9 mouse cellular contexts compared by ENCODE assay signal in genomic region chr4:99235203-99235856, GRCm38 (mm10). TPM values are rescaled to one million over a fixed set of nuclear protein-coding genes. Genes with fewer than 3 reads are reported as not detected.
DNase-seq lines count a peak whose midpoint lies in the region; ATAC-seq and TF ChIP-seq lines count a peak whose summit lies in the region.
"Had no signal": no experiment of that assay in that cellular context is flagged by ENCODE, and none has a peak within 500 bp of the region (broad histone marks: within the 10 kb centered on the region; RNA-seq: fewer than 3 reads in every experiment).

No protein-coding gene starts in this region.

- peak; percentile 77 for TF ChIP-seq CTCF in kidney, postnatal 0 days (IDR thresholded peaks at IDR 0.05; ENCODE audit: low read depth)
- TF ChIP-seq CTCF in MEL (IDR thresholded peaks at IDR 0.05 in 2 of 3, conservative IDR thresholded peaks at IDR 0.05 in 1 of 3; ENCODE audit: control insufficient read depth in 1 of 3, insufficient read depth in 1 of 3, low read depth in 2 of 3, low read length in 3 of 3, poor library complexity in 1 of 3, severe bottlenecking in 1 of 3), result peak in 2 of 3 experiments; percentile 31 to 74; a peak in 3 of 6 replicates

- H3K36me3 ChIP-seq in kidney, postnatal 0 days (ENCODE audit: insufficient read depth, low read length), result no peaks in the 10 kb centered on the region
- H3K36me3 ChIP-seq in kidney, embryonic 15.5 days, result peaks cover 22% of the 10 kb centered on the region
- no peaks in the 10 kb centered on the region for H3K36me3 ChIP-seq in MEL (ENCODE audit: control insufficient read depth in 1 of 2, insufficient read depth in 2 of 2, low read length in 2 of 2)
- no peaks in the 10 kb centered on the region for H3K36me3 ChIP-seq in neural tube, embryonic 14.5 days (ENCODE audit: control insufficient read depth, insufficient read depth, low read length)
- H3K36me3 ChIP-seq: embryonic facial prominence, embryonic 12.5 days had no signal

- H3K4me1 ChIP-seq in kidney, postnatal 0 days (replicated peaks; ENCODE audit: insufficient read depth, low read length), result no peaks in the 10 kb centered on the region
- H3K4me1 ChIP-seq in kidney, embryonic 15.5 days, result no peaks in the 10 kb centered on the region
- H3K4me1 ChIP-seq in MEL (ENCODE audit: control insufficient read depth in 1 of 2, insufficient read depth in 2 of 2, low read length in 2 of 2), result no peaks in the 10 kb centered on the region
- H3K4me1 ChIP-seq in neural tube, embryonic 14.5 days (ENCODE audit: control insufficient read depth, insufficient read depth, low read length), result no peaks in the 10 kb centered on the region
- H3K4me1 ChIP-seq: embryonic facial prominence, embryonic 12.5 days had no signal

- ATAC-seq in kidney, postnatal 0 days (replicated peaks; ENCODE audit: low FRiP score, low read depth), result no peak
- no peak for ATAC-seq in kidney, embryonic 15.5 days (replicated peaks; ENCODE audit: low FRiP score)
- peak; percentile 74 for ATAC-seq in neural tube, embryonic 14.5 days (ENCODE audit: low read depth)

- no peak overlapping the region for H3K4me3 ChIP-seq in kidney, postnatal 0 days (replicated peaks; ENCODE audit: low read depth, low read length)
- no peak overlapping the region for H3K4me3 ChIP-seq in kidney, embryonic 15.5 days (replicated peaks)
- H3K4me3 ChIP-seq in MEL (ENCODE audit: control insufficient read depth in 1 of 2, insufficient read depth in 1 of 2, low read depth in 2 of 2, low read length in 2 of 2), result no peak overlapping the region
- H3K4me3 ChIP-seq in neural tube, embryonic 14.5 days (ENCODE audit: low read depth, low read length), result no peak overlapping the region
- H3K4me3 ChIP-seq: embryonic facial prominence, embryonic 12.5 days had no signal

- no peak for TF ChIP-seq POLR2A in MEL (IDR thresholded peaks at IDR 0.05; ENCODE audit: control insufficient read depth in 1 of 2, insufficient read depth in 1 of 2, low read depth in 1 of 2, low read length in 2 of 2, poor library complexity in 1 of 2)

- peak; percentile 75 for TF ChIP-seq RAD21 in MEL (IDR thresholded peaks at IDR 0.05; ENCODE audit: low read depth, low read length)

- DNase-seq in kidney, postnatal 0 days (ENCODE audit: low spot score), result peak; percentile 78
- peak; percentile 67 for DNase-seq in MEL (ENCODE audit: low read depth, low spot score)
- peak; percentile 49 for DNase-seq in c-Kit-positive CD71-positive TER-119-positive erythroid progenitor cells, embryonic 14.5 days (ENCODE audit: low spot score)
- peak; percentile 52 for DNase-seq in induced T-regulatory cell, adult 2 months (ENCODE audit: low read depth)
- DNase-seq in urinary bladder, postnatal 10 days (ENCODE audit: low spot score), result no peak
- no peak for DNase-seq in gastrocnemius, postnatal 25 days

- no peak overlapping the region for H3K27ac ChIP-seq in kidney, postnatal 0 days
- H3K27ac ChIP-seq in kidney, embryonic 15.5 days, result no peak overlapping the region
- no peak overlapping the region for H3K27ac ChIP-seq in MEL (ENCODE audit: control insufficient read depth, low read depth, low read length)
- no peak overlapping the region for H3K27ac ChIP-seq in neural tube, embryonic 14.5 days (ENCODE audit: low read depth, low read length)
- H3K27ac ChIP-seq: embryonic facial prominence, embryonic 12.5 days had no signal

- no peak for TF ChIP-seq EP300 in MEL (IDR thresholded peaks at IDR 0.05; ENCODE audit: low read depth in 1 of 2, low read length in 2 of 2)

- no peak overlapping the region for H3K9ac ChIP-seq in kidney, postnatal 0 days (ENCODE audit: low read depth, low read length)
- no peak overlapping the region for H3K9ac ChIP-seq in kidney, embryonic 15.5 days
- no peak overlapping the region for H3K9ac ChIP-seq in MEL (ENCODE audit: control insufficient read depth, low read depth, low read length, poor library complexity, severe bottlenecking)
- no peak overlapping the region for H3K9ac ChIP-seq in neural tube, embryonic 14.5 days (replicated peaks; ENCODE audit: low read depth, low read length)
- H3K9ac ChIP-seq: embryonic facial prominence, embryonic 12.5 days had no signal

- no peaks in the 10 kb centered on the region for H3K27me3 ChIP-seq in kidney, postnatal 0 days (ENCODE audit: insufficient read depth, low read length)
- no peaks in the 10 kb centered on the region for H3K27me3 ChIP-seq in kidney, embryonic 15.5 days
- H3K27me3 ChIP-seq in MEL (ENCODE audit: control insufficient read depth in 1 of 2, insufficient read depth in 2 of 2, low read length in 2 of 2), result no peaks in the 10 kb centered on the region
- H3K27me3 ChIP-seq in neural tube, embryonic 14.5 days (ENCODE audit: control insufficient read depth, insufficient read depth, low read length), result no peaks in the 10 kb centered on the region
- H3K27me3 ChIP-seq: embryonic facial prominence, embryonic 12.5 days had no signal

- no peaks in the 10 kb centered on the region for H3K79me2 ChIP-seq in MEL (ENCODE audit: control insufficient read depth, insufficient read depth, low read length, poor library complexity)

- no peak overlapping the region for H3K4me2 ChIP-seq in kidney, postnatal 0 days (ENCODE audit: low read length)
- H3K4me2 ChIP-seq in kidney, embryonic 15.5 days, result no peak overlapping the region
- H3K4me2 ChIP-seq in neural tube, embryonic 14.5 days (ENCODE audit: low read depth, low read length), result no peak overlapping the region
- H3K4me2 ChIP-seq: embryonic facial prominence, embryonic 12.5 days had no signal

- WGBS in kidney, postnatal 0 days, result 94% methylated on average over 8 of the region's 8 CpGs
- WGBS in kidney, embryonic 15.5 days, result 92% methylated on average over 8 of the region's 8 CpGs
- WGBS in neural tube, embryonic 14.5 days, result 86% methylated on average over 8 of the region's 8 CpGs

- 0 out of 2 replicates have a peak, but pooled peaks cover 5% of the 10 kb centered on the region for H3K9me3 ChIP-seq in kidney, postnatal 0 days (replicated peaks; ENCODE audit: low read length)
- H3K9me3 ChIP-seq in kidney, embryonic 15.5 days (replicated peaks), result 0 out of 2 replicates have a peak, but pooled peaks cover 3% of the 10 kb centered on the region
- H3K9me3 ChIP-seq in MEL (replicated peaks; ENCODE audit: insufficient read depth, low read length), result no peaks in the 10 kb centered on the region
- no peaks in the 10 kb centered on the region for H3K9me3 ChIP-seq in neural tube, embryonic 14.5 days (ENCODE audit: control insufficient read depth, low read length)
- H3K9me3 ChIP-seq: embryonic facial prominence, embryonic 12.5 days had no signal

TF ChIP-seq in MEL, 35 proteins besides CTCF, POLR2A, EP300 and RAD21:
- TF ChIP-seq ZC3H11A (IDR thresholded peaks at IDR 0.05; ENCODE audit: low read depth, low read length) (peak; percentile 40; the same call in 1 of the 2 replicates), MXI1 (IDR thresholded peaks at IDR 0.05; ENCODE audit: low read depth, low read length) (no peak), SMC3 (IDR thresholded peaks at IDR 0.05; ENCODE audit: low read depth, low read length) (peak; percentile 55)
TF ChIP-seq in MEL: peak in this region for 2.

RNA-seq across cellular contexts. Expression of gene Atg4c, which starts 41.6 kb away (rescaled TPM):
- 13.1 and 14.7 TPM in 2 replicates for polyA plus RNA-seq in kidney, postnatal 0 days (2015; fragmentation: Nextera tagmentation; extraction: Ambion mirVana)
- 13.4 and 14.1 TPM in 2 replicates for polyA plus RNA-seq in kidney, embryonic 15.5 days (2015; fragmentation: Nextera tagmentation; extraction: Ambion mirVana)
- 1.2 and 1.9 TPM in 2 replicates for total RNA-seq in MEL (2012; rRNA removed)
- polyA plus RNA-seq in MEL (2012; ENCODE audit: insufficient read depth in 1 of 2, insufficient read length in 2 of 2, low read depth in 1 of 2, low replicate concordance in 2 of 2, missing spikeins in 1 of 2), result 1 to 10 TPM in 1 of 2 experiments, not detected in 1; 2.3 TPM
- polyA plus RNA-seq in neural tube, embryonic 14.5 days (2014; fragmentation: Nextera tagmentation; extraction: Ambion mirVana), result 20.1 and 21.7 TPM in 2 replicates
- 1 to 10 TPM; 4.3 to 4.5 TPM for total RNA-seq in gastrocnemius, postnatal 25 days (2021)

Comparison
In these comparisons a context has a peak if more than half of its experiments do, and no peak if none do; other contexts are left out.
1. DNase-seq: peak in kidney, postnatal 0 days (single experiment), MEL (single experiment), c-Kit-positive CD71-positive TER-119-positive erythroid progenitor cells, embryonic 14.5 days (single experiment) and induced T-regulatory cell, adult 2 months (single experiment); none in urinary bladder, postnatal 10 days (single experiment) and gastrocnemius, postnatal 25 days (single experiment).